Mouse (Mus musculus) ES-E14 (cell line): ENCODE data around the gene Cd81.

Experiments
- CHD2 ChIP-seq: IDR thresholded peaks from 2 replicates; pipeline ENCODE4 v1.6.1; 2014; ENCODE audit warnings: mild to moderate bottlenecking, low read depth, low read length, inconsistent platforms
- HCFC1 ChIP-seq: IDR thresholded peaks from 2 replicates; pipeline ENCODE4 v1.6.1; 2012; ENCODE audit warnings: low read length, inconsistent platforms, borderline replicate concordance; ENCODE audit not compliant: insufficient read depth
- MAFK ChIP-seq: IDR thresholded peaks from 2 replicates; pipeline ENCODE4 v1.6.1; 2014; ENCODE audit warnings: mild to moderate bottlenecking, low read depth, low read length, inconsistent platforms; ENCODE audit not compliant: insufficient read depth
- ZC3H11A ChIP-seq: IDR thresholded peaks from 2 replicates; pipeline ENCODE4 v1.6.1; 2012; ENCODE audit warnings: low read depth, mild to moderate bottlenecking, inconsistent platforms, low read length, borderline replicate concordance
- ZNF384 ChIP-seq: IDR thresholded peaks from 2 replicates; pipeline ENCODE4 v1.6.1; 2012; ENCODE audit warnings: low read depth, low read length, inconsistent platforms

DNA sequence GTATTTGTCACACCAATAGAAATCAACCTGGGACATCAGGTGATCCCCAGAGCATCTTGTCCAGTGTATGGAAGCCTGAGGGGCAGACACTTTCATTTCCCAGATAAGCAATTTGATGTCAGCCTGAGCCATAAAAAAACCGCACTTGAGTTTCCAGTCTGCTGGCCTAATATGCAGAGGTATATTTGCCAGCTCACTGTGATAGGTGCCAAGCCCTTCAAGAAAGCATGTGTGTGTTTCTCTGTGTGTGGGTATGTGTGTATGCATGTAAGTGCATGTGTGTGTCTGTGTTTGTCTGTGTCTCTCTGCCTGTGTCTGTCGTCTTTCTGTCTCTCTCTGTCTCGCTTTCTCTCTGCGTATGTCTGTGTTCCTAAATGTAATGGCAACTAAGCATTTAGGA lies 25.3 kb upstream of the Cd81 start:
- TF ChIP-seq ZNF384 (no peak), MAFK (no peak), HCFC1 (no peak), ZC3H11A (no peak), CHD2 (no peak)
